Mouse (Mus musculus): ENCODE measurements around the gene Srsf4.

Gene Srsf4

GRCm38 (mm10) chr4:131861341-131861739 lies 12.1 kb upstream of the Srsf4 start:
- in situ Hi-C loops (cut with MboI; ENCODE audit: unreplicated experiment in 2 of 2) = no loop called here

- in situ Hi-C loops (cut with MboI; ENCODE audit: unreplicated experiment in 2 of 2) = no loop called here
Measured at GRCm38 (mm10) chr4:131872672-131873292, 635 bp upstream of the Srsf4 start.

- in situ Hi-C loops (cut with MboI; ENCODE audit: unreplicated experiment in 2 of 2) = no loop called here
Measured at GRCm38 (mm10) chr4:131874169-131874536, 736 bp downstream of the Srsf4 start.

GRCm38 (mm10) chr4:131874567-131874966 lies 1.1 kb downstream of the Srsf4 start:
- in situ Hi-C loops (cut with MboI; ENCODE audit: unreplicated experiment in 2 of 2) = no loop called here

GRCm38 (mm10) chr4:131875242-131875641 lies 1.8 kb downstream of the Srsf4 start:
- in situ Hi-C loops (cut with MboI; ENCODE audit: unreplicated experiment in 2 of 2) = no loop called here

GRCm38 (mm10) chr4:131876836-131877235 lies 3.4 kb downstream of the Srsf4 start:
- in situ Hi-C loops (cut with MboI; ENCODE audit: unreplicated experiment in 2 of 2) = no loop called here

GRCm38 (mm10) chr4:131879692-131880091 lies 6.3 kb downstream of the Srsf4 start:
- in situ Hi-C loops (cut with MboI; ENCODE audit: unreplicated experiment in 2 of 2) = no loop called here

GRCm38 (mm10) chr4:131881306-131881705 lies 7.9 kb downstream of the Srsf4 start:
- in situ Hi-C loops (cut with MboI; ENCODE audit: unreplicated experiment in 2 of 2) = no loop called here

GRCm38 (mm10) chr4:131883571-131883970 lies 10.2 kb downstream of the Srsf4 start:
- in situ Hi-C loops (cut with MboI; ENCODE audit: unreplicated experiment in 2 of 2) = no loop called here

- in situ Hi-C loops (cut with MboI; ENCODE audit: unreplicated experiment in 2 of 2) = no loop called here
Measured at GRCm38 (mm10) chr4:131885376-131885775, 12.0 kb downstream of the Srsf4 start.

GRCm38 (mm10) chr4:131888564-131888963 lies 15.1 kb downstream of the Srsf4 start:
- in situ Hi-C loops (cut with MboI; ENCODE audit: unreplicated experiment in 2 of 2) = no loop called here

- in situ Hi-C loops (cut with MboI; ENCODE audit: unreplicated experiment in 2 of 2) = no loop called here
Measured at GRCm38 (mm10) chr4:131890692-131891091, 17.3 kb downstream of the Srsf4 start.

- in situ Hi-C loops (cut with MboI; ENCODE audit: unreplicated experiment in 2 of 2) = no loop called here
Measured at GRCm38 (mm10) chr4:131897109-131897508, 23.7 kb downstream of the Srsf4 start.

GRCm38 (mm10) chr4:131897787-131898186 lies 24.4 kb downstream of the Srsf4 start:
- in situ Hi-C loops (cut with MboI; ENCODE audit: unreplicated experiment in 2 of 2) = no loop called here

GRCm38 (mm10) chr4:131898503-131899179 lies 25.2 kb downstream of the Srsf4 start:
- in situ Hi-C loops (cut with MboI; ENCODE audit: unreplicated experiment in 2 of 2) = no loop called here

GRCm38 (mm10) chr4:131899180-131899554 lies 25.8 kb downstream of the Srsf4 start:
- in situ Hi-C loops (cut with MboI; ENCODE audit: unreplicated experiment in 2 of 2) = no loop called here

- in situ Hi-C loops (cut with MboI; ENCODE audit: unreplicated experiment in 2 of 2) = no loop called here
Measured at GRCm38 (mm10) chr4:131901090-131901489, 27.7 kb downstream of the Srsf4 start.

- in situ Hi-C loops (cut with MboI; ENCODE audit: unreplicated experiment in 2 of 2) = no loop called here
Measured at GRCm38 (mm10) chr4:131904478-131904877, 31.1 kb downstream of the Srsf4 start.

- in situ Hi-C loops (cut with MboI; ENCODE audit: unreplicated experiment in 2 of 2) = loop anchor here (5.0 kb wide), 2 partner anchors 171 to 176 kb away; partner anchors contain the start of gene Epb41 (in 1 of the 2)
Measured at GRCm38 (mm10) chr4:131906423-131906822, 33.0 kb downstream of the Srsf4 start.

GRCm38 (mm10) chr4:131907912-131908311 lies 34.5 kb downstream of the Srsf4 start:
- in situ Hi-C loops (cut with MboI; ENCODE audit: unreplicated experiment in 2 of 2) = loop anchor here (5.0 kb wide), 2 partner anchors 169 to 174 kb away; partner anchors contain the start of gene Epb41 (in 1 of the 2)

GRCm38 (mm10) chr4:131910237-131910994 lies 37.0 kb downstream of the Srsf4 start:
- in situ Hi-C loops (cut with MboI; ENCODE audit: unreplicated experiment in 2 of 2) = no loop called here

- in situ Hi-C loops (cut with MboI; ENCODE audit: unreplicated experiment in 2 of 2) = no loop called here
Measured at GRCm38 (mm10) chr4:131911521-131911920, 38.1 kb downstream of the Srsf4 start.

Data from v-Abl transformed pro-B cells (cell line).